Mouse (Mus musculus) frontal cortex, postnatal 10 days (tissue): Measurements from ENCODE around the gene Brsk1.

Experiments used
- DNase-seq, 2 experiments: peaks; one replicate each; pipeline ENCODE4 v3.0.0; 2022; ENCODE audit warnings: low spot score in 2 of 2, mixed read lengths in 1 of 2

The Brsk1 gene

GRCm38 (mm10) chr7:4669156-4669555 is 21.2 kb upstream of the Brsk1 start:
- no peak for DNase-seq

- no peak for DNase-seq
Measured at GRCm38 (mm10) chr7:4670655-4671255, 19.6 kb upstream of the Brsk1 start.

GRCm38 (mm10) chr7:4671956-4672355 is 18.4 kb upstream of the Brsk1 start:
- no peak for DNase-seq

GRCm38 (mm10) chr7:4674114-4674731 is 16.2 kb upstream of the Brsk1 start:
- no peak for DNase-seq

GRCm38 (mm10) chr7:4675200-4675599 is 15.2 kb upstream of the Brsk1 start:
- no peak for DNase-seq

- no peak for DNase-seq
Measured at GRCm38 (mm10) chr7:4683307-4683706, 7.1 kb upstream of the Brsk1 start.

GRCm38 (mm10) chr7:4684203-4684602 is 6.2 kb upstream of the Brsk1 start:
- DNase-seq, result no peak

- DNase-seq, result peak; percentile 88 to 90
Measured at GRCm38 (mm10) chr7:4684632-4685417, 5.6 kb upstream of the Brsk1 start, which contains the start of gene Hspbp1. TSS of gene Hspbp1 (minus strand) at chr7:4685068.

GRCm38 (mm10) chr7:4690951-4691653 is 698 bp downstream of the Brsk1 start:
- DNase-seq, result peak; percentile 31 to 44

GRCm38 (mm10) chr7:4693004-4693403 is 2.6 kb downstream of the Brsk1 start:
- no peak for DNase-seq

GRCm38 (mm10) chr7:4702334-4702733 is 11.9 kb downstream of the Brsk1 start:
- no peak for DNase-seq

GRCm38 (mm10) chr7:4703195-4703594 is 12.8 kb downstream of the Brsk1 start:
- no peak for DNase-seq

- no peak for DNase-seq
Measured at GRCm38 (mm10) chr7:4705098-4705497, 14.7 kb downstream of the Brsk1 start.

GRCm38 (mm10) chr7:4712594-4712993 is 22.2 kb downstream of the Brsk1 start:
- DNase-seq, result no peak

- no peak for DNase-seq
Measured at GRCm38 (mm10) chr7:4716955-4717354, 26.6 kb downstream of the Brsk1 start.

- DNase-seq, result no peak
Measured at GRCm38 (mm10) chr7:4719276-4719675, 28.9 kb downstream of the Brsk1 start.

- no peak for DNase-seq
Measured at GRCm38 (mm10) chr7:4723508-4723907, 33.1 kb downstream of the Brsk1 start.

- no peak for DNase-seq
Measured at GRCm38 (mm10) chr7:4724359-4724758, 34.0 kb downstream of the Brsk1 start.

- DNase-seq, result no peak
Measured at GRCm38 (mm10) chr7:4725169-4725568, 34.8 kb downstream of the Brsk1 start, which contains the start of gene Tmem150b. TSS of gene Tmem150b (minus strand) at chr7:4725249.

GRCm38 (mm10) chr7:4731090-4731489 is 40.7 kb downstream of the Brsk1 start:
- DNase-seq, result no peak

GRCm38 (mm10) chr7:4732968-4733392 is 42.6 kb downstream of the Brsk1 start:
- no peak for DNase-seq

- DNase-seq, result no peak
Measured at GRCm38 (mm10) chr7:4739041-4739543, 48.7 kb downstream of the Brsk1 start.
